Mouse (Mus musculus) left cerebral cortex, adult 18-20 months (tissue): Measurements from ENCODE around the gene Slit3. TPM values are rescaled to one million over a fixed set of nuclear protein-coding genes. Genes with fewer than 3 reads are reported as not detected.

Source experiments
- DNase-seq, 2 experiments: peaks; one replicate each; pipeline ENCODE4 v3.0.0; 2021 to 2022; ENCODE audit warnings: low spot score in 2 of 2, mixed read lengths in 1 of 2
- total RNA-seq, 2 experiments: library from RNA; stranded (reverse); gene quantifications; 2 replicates each; pipeline ENCODE4 v1.2.3; 2021

Slit3 gene
- total RNA-seq, 2 experiments from 2014 or later: 45.7 to 50.4 TPM

DNA sequence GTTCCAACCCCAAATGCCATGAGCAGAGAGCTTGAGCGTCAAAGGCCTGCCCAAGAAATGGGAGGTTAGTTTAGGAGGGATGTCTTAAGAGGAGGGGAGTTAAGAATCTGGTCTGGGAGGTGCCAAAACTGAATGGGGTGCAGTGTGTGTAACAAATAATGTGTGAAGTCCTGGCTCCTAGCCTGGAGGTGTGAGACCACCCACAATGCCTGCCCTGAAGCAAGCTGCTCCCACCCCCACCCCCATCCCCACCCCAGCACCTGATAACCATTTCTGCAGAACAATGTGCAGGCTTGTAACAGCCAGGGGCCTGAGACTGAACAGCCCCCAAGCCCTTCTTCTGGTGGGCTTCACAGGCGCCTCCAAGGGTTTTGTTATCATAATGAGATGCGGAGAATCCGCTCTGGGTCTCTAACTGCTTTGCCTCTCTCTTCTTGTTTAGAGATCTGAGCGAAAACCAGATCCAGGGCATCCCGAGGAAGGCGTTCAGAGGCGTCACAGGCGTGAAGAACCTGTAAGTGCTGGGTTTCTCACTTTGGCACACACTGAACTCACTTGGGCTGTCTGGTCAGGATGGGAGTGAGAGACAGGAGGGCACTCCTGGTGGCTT, 386.9 kb downstream of the Slit3 start:
- no peak for DNase-seq

GRCm38 (mm10) chr11:35512686-35513085, 391.7 kb downstream of the Slit3 start:
- no peak for DNase-seq

GRCm38 (mm10) chr11:35513343-35513742, 392.3 kb downstream of the Slit3 start:
- no peak for DNase-seq

DNA sequence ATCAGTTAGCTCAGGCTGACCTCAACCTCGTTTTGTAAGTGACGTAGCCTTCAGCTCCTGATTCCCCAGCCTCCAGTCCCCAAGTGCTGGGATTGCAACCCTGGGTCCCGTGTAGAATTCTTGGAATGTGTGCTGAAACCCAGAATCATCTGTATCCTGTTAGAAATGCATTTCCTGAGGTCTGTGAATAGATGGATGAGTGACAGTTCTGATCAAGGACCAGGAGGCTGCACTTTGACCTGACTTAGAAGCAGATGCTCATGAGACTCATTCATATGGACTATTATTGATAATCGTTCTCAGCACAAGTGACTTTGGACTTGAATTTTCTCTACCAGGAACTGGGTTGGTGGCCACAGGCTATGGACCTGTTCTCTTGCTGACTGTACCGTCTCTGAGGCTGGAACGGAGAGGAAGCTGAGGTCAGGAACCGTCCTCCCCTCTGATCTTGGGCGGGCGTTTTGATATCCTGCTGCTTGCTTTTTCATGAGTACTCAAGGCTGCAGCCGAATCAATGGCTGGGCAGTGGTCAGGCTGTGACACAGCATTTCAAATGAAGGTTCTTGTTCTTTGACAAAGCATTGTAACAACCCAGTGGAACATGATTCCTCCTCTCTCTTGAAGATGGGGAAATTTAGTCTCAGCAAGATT, 401.9 kb downstream of the Slit3 start:
- DNase-seq: no peak

- DNase-seq: no peak
Measured at GRCm38 (mm10) chr11:35523773-35524172, 402.7 kb downstream of the Slit3 start.

DNA sequence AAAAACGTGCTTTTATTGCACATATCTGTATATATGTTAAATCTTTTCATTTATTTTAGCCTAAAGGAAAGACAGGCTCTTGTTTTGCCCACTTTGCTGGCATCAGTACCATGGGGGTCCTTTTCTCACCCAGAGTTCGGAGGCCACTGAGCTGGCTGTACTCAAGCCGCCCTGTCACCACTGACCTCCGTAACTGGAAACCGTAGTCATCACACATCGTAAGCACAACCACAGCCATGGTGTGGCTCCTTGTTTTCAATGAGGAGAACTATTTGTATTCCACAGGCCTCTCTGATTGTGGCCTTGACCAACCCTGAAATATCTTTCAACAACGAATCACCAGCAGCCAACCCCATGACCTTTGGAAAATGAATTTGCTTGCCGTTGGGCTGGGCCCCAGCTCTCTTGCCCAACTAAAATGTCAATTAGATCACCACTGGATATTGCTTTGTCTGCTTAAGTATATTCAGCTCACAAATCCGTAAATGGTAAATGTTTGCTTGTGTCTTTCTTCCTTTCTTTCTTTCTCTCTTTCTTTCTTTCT, 405.3 kb downstream of the Slit3 start:
- no peak for DNase-seq

DNA sequence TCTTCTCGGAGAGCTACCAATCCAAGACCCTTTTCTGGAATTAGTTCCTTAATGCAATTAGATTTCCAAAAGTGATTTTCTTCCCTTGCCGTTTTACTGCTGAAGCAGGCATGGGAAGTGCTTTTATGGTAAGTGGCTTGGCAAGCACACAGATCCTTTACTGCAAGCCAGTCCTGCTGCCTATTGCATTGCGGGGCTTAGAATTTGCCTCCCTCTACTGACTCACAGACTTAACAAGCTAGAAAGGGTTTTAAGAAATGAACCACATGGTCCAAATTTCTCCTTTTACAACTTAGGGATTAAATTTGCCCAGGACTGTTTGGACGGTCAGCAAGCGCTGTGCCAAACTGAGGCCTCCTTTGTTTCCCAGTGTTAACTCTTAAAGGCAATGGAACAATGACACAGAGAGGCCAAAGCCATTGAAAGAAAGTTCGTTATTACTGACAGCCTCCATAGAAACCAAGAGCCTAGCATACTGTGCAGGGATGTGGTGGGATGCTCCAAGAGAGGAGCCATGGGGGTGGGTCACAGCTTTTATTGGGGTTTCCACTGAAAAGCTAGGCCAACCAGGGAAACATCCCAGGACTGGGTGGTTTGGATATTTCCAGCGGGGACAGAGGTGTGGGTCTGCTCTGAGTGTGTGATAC, 406.9 kb downstream of the Slit3 start:
- DNase-seq: peak; percentile 42 to 43

DNA sequence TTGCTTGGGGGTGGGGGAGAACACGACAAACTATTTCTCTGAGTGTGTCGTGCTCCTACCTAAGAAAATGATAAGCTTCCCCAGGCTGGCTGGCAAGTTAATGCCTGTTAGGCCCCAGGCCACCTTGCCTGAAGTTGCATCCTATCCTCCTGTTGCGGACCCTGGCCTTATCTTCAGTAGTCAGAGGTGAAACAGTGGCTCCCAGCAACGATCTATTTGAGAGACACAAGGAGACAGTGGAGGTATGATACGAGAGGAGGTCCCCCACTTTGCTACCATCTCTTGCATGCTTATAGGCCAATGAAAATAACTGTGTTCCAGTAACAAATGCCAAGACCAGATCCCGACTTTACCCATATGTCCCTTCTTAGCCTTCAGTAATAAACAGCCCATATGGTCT, 414.0 kb downstream of the Slit3 start:
- no peak for DNase-seq

DNA sequence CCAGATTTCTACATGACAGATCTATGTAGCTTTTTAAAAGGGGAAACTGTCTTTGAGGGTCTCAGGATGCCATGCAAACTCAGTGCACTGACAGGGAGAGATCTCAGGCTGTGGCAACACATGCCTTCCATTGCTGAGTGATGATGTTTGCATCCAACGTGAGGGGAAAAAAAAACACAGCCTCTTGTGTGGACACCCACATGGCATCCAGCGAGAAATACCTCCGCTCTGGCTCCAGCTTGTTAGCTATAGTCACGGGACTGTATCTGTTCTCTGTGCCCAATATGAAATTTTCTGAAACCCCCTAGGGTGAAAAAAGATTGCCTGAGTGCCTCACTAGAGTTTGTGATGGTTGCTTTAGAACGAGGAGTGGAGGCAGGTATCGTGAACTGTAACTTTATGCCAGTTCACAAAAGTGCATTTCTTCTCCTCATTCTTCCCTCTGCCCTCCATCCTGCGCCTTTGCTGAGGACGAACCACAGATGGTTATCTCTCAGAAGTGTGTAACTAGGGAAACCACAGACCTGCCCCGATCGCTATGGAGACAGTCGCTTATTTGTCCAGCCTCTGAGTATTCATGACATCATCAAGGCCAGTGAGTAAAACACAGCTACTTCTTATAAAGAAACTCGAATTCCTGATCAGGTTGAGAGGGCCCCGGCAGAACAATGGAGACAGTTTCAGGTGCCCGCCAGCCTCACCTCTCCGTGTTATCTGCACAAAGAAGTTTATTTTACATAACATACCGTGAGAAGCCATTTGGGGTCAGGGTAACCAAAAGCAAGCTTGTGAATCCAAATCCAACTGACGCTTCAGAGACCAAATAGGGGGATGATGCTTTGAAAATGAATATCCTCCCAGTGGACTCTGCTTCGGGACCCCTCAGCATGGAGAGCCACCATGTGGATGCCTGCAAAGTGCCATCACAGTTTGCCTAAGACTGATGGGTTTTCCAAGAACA, 416.4 kb downstream of the Slit3 start:
- DNase-seq: peak in 1 of 2 experiments; percentile 31

GRCm38 (mm10) chr11:35542731-35543130, 421.7 kb downstream of the Slit3 start:
- DNase-seq: no peak

DNA sequence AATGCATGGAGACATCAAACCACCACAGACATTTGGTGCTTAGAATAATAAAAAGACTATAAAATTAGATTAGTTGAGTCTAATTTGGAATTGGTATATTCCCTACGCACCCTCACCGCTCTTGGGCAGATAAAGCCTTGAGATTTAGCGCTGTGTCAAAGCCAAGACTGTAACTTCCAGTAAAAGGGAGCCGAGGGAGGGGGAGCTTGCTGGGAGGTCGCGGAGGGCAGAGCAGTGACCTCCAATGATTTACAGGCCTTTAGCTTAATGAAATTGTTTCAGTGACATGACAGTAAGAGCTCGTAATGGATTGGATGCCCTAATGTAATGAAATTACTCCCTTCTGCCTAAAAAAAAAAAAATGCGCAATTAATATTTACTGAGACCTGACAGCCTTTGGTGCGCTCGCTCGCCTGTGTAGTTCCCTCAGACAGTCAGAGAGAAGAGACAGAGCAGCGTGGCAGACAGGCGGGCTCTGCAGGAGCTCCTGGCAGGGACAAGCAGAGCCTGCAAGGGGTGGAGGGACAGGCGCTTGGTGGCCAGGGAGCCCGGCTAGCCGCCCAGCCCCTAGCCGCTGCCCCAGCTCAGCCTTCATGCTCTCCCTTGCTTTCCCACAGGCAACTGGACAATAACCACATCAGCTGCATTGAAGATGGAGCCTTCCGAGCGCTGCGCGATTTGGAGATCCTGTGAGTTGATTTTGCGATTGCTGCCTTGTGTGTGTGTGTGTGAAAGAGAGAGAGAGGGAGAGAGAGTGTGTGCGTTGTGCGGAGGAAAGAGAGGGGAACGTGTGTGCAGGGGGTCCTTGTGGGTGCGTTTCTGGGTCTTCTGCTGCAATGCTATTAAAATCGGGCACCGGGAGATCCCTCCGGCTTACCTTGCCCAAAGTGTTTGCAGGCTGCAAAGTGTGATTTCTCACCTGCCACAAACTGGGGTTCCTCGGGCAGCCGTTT, 423.4 kb downstream of the Slit3 start:
- DNase-seq: no peak

- no peak for DNase-seq
Measured at GRCm38 (mm10) chr11:35546081-35546822, 425.2 kb downstream of the Slit3 start.

- DNase-seq: no peak
Measured at GRCm38 (mm10) chr11:35550036-35550435, 429.0 kb downstream of the Slit3 start.

DNA sequence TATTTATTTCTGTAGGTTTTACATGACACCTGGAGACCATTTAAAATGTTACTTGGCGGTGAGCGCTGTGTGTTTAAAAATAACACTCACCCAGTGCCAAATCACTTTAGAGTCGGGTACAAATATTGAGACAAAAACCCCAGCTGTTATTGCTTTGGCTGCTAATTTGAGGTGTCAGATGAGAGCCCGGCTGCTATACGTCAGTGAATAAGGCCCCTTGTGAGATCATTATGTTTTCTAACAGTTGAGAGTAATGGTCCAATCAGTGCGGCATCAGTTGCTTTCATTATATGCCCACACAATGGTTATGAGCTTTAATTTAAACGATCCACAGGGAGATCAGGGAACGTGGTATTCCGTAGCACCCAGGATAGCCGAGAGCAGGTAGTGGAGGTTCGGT, 435.2 kb downstream of the Slit3 start:
- no peak for DNase-seq

DNA sequence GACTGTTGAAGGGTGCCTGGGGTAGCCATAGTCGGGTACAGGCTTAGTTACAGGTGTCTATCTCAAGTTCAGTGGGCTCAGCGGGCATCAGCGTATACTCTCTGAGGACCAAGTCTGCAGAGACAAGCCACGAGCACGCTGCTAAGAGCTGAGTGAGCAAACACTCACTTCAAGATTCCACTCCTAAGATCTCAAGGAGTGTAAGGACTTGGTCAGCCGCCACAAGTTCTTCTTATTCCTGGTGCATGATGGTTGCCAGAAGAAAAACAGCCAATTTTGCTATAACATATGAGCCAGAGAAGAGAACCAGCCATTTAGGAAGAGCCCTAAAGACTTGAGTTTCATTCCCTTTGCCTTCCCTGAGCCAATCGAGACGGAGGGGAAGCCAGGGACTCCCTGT, 436.5 kb downstream of the Slit3 start:
- DNase-seq: no peak

DNA sequence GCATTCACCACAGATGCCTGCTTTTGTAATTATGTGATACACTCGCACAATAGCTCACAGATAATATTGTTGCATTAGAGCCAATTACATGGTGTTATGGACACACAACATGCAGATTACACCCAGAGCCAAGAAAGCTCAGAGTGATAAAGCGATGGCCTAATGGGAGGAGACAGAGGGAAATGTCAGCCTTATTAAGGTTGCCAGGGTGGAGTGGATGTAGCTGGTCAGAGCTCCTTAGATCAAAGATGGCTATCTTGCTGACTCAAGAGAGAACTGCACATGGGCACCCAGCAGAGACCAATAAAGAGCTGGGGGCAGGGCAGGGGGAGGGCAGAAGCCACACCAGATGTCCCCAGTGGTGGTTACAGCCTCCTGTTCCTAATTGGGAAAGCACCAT, 437.3 kb downstream of the Slit3 start:
- no peak for DNase-seq

- no peak for DNase-seq
Measured at GRCm38 (mm10) chr11:35559386-35559785, 438.4 kb downstream of the Slit3 start.

DNA sequence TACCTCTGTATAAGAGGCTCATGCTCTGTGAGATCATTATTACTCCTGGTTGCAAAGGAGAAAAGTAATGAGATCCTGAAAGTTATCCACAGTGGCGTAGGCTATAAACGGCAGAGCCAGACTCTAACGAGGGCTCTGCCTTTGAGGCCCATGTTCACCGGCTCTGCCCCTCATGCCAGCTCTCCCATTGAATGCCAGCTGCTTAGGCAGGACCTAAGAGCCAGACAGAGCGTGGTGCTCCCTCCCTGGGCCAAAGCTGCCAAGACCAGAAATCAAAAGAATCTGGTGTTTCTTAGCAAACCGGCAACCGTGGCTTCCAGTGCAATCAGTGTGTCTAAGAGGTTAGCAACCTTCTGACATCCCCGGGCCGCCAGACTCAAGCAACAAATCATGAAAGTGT, 440.7 kb downstream of the Slit3 start:
- DNase-seq: no peak

- no peak for DNase-seq
Measured at GRCm38 (mm10) chr11:35565322-35565721, 444.3 kb downstream of the Slit3 start.
